Mouse (Mus musculus): ENCODE measurements around the gene Npl.
A peak's percentile ranks its signal among the peaks of the same experiment; 100 is the strongest.

The Npl gene

DNA sequence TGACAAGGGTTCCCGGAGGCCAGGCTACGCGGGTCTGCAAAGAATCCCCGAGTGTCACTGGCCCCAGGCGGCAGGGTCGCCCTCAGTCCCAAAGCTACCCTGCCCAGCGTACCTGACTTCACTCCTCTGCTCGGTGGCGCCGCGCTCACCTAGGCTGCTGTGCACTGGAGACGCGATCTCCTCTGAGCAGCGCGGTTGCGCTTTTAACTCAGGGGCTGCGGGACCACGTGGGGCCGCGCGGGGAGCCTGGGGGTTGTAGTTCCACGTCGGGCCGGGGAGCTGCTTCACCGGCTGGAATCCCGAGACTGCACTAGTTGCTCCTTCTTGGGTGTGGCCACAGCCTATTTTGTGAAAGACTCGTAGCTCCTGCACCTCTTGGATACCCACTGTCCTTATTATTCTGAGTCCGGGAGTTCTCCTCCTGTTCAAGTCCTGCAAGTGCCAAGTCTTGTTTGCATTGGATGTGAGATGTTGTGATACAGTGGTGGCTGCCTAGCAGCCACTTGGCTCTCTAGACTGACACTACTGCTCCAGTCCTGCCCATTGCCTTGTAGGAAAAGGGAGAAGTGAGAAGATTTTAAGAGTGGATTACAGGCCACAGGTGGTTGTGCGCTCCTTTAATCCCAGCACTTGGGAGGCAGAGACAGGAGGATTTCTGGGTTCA, at the start of gene Npl:
Gene Npl (minus strand): TSS at position 510 of the 664 bp plus-strand sequence.
- peak; percentile 56 for DNase-seq (ENCODE audit: low read depth, low spot score)

DNA sequence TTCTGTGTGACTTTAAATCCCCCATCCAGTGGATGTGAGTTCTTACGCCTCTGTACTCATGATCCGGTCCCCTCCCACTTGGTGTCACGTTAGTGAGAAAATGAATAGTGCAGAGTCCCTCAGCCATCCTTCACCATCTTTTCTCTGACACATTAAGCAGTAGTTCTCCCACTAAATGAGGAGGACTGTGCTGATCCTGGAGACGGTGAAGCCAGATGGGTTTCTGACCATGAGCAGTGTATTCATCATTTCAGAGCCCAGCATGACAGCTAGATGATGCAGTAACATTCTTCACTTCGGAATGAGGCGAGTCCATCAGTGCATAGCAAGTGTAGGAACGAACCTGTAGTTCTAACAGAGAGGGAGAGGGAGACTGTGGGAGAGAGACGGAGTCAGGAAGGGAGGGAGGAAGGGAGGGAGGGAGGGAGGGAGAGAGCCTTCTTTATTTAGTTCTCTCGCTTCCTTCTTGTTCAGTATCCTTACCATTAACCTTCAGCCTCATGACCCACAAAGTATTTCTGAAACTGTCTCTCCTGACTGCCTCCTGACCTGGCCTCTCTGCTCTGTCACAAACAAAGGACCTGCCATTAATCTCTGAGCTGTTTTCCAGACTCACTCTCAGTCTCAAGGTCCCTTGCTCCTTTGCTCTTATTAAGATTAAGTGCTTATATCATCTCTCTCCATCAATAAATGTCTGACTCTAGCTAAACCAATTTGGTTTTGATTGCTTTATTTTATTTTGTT, 49.6 kb upstream of the Npl start:
- no peak for DNase-seq (ENCODE audit: low read depth, low spot score)

DNA sequence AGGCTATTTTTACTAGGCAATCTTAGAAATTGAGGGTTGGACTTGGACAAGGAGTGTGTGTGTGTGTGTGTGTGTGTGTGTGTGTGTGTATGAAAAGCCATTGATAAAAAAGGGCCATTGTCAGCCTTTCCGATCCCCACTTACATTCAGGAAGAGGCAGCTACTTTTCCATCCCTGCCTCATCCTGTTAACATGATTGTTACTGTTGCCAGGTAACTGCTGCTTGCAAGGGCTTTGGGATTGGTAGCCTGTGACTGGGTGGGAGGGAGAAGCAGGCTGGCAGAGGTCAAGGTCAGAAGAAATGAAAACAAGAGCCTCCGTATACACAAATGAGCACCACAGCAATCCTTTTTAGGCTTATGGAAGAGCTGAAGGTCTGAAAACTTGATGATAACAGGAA, 48.9 kb upstream of the Npl start:
- peak; percentile 48 for DNase-seq (ENCODE audit: low read depth, low spot score)

DNA sequence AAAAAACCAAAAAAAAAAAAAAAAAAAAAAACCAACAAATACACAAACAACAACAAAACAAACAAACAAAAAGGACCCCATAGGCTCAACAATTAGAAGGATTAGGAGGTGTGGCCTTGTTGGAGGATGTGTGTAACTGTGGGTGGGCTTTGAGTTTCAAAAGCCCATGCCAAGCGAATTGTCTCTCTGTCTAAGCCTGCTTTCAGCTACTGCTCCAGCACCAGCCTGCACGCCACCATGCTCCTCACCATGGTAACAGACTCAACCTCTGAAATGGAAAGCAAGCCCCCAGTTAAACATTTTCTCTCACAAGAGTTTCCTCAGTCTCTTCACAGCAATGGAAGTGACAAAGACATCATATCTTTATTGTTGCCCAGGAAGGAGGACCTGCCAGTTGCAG, 43.8 kb upstream of the Npl start:
- DNase-seq (ENCODE audit: low read depth, low spot score), result no peak

DNA sequence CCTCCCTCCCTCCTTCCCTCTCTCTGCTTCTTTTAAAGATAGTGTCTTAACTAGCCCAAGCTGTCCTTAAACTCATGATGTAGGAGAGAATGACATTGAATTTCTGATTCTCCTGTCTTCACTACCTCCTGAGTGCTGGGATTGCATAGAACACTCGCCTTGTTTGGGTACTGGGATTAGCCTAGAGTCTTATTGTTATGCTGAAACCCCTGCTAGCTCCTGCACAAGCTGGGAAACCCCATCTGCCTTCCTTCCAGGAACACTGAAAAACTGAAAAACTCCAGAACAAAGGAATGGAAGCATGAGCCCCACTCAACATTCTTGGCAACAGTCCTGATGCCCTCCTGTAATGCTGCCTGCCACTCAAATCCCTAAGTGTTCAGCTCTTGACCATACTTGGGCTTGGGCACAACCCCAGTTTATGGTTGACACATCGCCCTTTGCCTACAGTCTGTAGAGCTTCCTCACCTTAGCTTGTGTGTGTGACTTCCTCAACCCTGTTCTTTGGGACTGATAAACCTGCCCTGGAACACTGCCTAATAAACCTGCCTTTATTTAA, 40.4 kb upstream of the Npl start:
- no peak for DNase-seq (ENCODE audit: low read depth, low spot score)

DNA sequence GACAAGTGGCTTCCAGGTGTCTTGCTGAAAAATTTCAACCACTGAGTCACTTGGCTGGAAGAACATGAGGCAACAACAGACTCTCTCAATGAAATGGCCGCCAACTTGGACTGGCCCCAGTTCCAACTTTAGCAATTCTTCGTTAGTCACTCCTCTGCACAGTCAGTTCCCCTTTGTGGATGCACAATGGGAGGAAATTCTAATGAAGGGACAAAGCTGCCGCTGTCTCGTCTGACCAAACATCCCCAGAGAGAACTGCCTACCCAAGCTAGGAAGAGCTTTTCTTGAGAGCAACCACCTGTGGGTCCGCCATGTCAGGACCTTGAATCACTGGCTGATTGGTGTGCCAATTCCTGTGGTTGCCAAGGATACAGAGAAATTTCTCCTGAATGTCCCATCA, 38.1 kb upstream of the Npl start:
- no peak for DNase-seq (ENCODE audit: low read depth, low spot score)

DNA sequence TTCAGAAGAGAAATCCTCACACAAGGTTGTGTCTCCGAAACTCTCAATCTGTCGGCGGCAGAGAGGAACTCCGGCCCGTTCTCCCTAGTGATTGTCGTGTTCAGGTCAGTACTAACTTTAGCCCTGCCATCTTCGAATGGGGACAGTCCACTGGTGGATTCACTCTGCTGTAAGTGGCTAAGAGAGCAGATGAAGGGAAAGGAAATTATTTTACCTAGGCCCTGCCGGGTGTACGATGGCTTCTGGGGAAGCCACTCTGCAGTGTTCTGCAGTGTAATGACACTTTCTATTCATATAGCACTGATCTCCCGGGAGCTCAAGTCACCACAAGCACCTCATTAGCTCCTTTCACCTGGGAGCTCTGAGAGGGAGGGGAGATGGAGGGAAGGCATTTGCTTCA, 37.0 kb upstream of the Npl start:
- DNase-seq (ENCODE audit: low read depth, low spot score), result no peak

DNA sequence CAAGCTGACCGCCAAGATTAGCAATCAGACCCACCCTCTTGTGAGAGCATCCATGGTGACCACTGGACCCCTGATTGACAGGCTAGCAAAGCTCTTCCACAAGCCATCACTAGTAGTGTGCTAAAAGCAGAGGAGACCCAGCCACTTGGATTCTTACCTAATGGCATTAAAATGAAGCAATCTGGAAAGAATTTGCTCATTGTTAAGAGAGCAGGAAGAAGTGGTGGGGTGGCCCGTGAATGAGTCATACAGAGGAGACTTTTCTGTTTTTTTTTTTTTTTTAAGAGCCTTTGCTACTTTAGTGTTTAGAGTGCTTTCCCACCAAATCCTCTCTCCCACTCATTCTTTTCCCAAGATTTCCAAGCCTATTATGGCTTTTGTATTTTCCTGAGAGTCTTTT, 35.9 kb upstream of the Npl start:
- no peak for DNase-seq (ENCODE audit: low read depth, low spot score)

DNA sequence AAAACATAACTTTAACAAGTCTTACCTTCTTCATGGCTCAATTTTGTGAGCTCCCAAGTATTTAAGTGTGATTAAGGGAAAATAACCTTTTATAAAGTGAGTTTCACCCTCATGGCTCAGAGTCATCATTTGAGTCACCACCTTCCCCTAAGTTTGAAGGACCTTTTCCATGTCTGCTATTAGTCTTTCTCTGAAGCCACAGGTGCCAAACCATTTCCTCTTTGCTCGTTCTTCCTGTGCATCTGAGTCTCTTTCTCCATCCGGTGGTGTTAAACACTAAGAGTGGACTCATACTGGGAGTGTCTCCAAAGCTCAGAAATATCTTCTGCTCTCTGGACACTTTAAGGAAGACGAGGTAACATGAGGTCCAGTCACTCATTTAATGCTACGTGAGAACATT, 33.3 kb upstream of the Npl start:
- no peak for DNase-seq (ENCODE audit: low read depth, low spot score)

DNA sequence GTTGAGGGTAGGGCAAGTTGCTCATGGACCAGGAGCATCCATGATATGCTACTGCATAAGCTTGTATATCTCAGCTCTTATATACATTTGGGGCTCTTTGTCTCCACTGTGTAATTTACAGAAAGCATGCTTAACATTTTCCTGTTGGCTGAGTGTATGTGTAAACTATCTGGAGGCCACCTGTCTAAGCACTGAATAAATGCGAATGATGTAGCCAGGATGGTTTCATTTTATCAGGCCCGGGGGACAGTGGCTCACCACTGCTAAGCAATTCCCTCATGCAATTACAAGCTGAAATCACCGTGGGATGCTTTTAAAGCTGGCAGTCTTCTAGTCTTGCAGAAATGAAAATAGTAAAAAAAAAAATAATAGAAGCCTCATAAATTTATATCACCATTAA, 24.9 kb upstream of the Npl start:
- DNase-seq (ENCODE audit: low read depth, low spot score), result no peak

DNA sequence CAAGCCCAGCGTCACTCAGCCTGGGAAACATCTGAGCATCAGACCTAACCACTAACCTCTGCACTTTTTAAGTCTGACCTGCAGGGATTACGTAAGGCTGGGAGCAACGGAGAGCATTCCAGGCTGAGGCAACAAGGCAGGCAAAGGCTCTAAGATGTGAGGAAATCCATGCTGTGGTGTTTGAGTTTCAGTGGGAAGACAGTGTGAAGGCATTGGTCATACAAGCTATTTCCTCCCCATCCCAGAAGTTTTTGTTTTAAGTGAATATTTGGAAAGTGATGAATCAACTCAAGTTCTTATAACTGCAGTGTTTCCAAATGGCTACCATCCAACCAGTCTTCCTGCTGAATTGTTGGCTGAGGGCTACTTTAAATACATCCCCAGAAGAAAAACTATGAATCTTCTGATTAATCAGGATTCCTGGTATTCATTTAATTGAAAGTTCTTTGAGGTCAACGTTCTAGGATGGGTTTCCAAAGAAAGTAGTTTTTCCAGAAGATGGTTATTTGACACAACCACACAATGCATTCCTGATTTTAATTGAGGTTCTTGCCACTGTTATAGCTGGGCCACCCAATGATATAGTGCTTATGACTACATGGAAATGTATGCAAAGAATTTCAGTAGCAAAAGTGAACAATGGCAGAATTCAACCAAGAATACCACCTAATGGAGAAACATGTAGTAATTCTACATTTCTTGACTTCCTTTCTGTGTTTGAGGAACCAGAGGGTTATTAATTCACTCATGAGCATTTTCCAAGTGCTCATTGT, 22.6 kb upstream of the Npl start:
- no peak for DNase-seq (ENCODE audit: low read depth, low spot score)

DNA sequence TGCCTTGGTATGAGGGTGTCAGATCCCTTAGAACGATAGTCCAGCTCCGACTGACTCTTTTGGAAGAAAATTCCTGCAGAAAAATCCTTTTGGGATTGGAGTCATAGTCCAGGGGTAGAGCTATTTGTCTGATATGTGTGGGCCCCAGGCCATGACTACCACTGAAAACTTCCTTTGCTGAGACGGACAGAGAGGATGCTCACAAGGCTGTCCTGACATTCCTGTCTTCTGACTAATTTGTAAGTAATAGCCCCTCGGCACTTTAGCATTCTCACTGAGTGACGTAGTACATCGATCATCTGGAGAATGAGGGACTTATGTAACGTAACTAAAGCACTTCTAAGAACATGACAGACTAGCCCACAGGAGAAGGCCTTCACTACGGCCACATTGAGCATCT, 15.9 kb upstream of the Npl start:
- no peak for DNase-seq (ENCODE audit: low read depth, low spot score)

DNA sequence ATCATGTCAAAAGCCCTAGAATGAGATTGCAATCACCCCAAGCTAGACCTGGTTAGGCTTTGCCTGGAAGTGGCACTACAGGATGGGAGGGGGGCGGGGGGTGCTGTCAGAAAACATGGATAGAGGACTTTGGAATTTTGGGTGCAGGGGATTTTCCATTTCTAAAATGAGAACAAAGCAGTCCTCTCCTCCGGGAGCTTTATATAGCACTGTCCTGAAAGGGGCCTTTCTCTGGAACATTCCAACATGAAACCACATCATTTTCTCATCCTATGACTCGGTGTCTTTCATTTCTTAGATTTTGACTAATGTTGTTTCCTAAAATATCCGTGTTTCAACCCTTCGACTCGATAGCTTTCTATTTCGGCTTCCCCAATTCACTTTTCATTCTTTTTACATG, 14.9 kb upstream of the Npl start:
- DNase-seq (ENCODE audit: low read depth, low spot score), result no peak

DNA sequence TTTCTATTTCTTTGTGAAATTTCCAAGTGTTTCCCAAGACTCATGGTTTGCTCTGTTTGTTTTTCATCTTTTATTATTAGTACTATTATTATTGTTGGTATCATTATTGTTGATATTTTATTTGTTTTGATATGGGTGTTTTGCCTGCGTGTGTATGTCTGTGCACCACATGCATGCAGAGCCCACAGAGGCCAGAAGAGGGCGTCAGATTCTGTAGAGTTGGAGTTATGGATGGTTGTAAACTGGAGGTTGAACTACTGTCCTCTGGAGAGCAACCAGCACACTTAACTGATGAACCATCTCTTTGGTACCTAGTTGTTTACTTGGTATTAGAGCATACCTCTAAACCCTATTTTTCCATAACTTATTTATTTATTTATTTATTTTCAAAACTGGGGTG, 13.8 kb upstream of the Npl start:
- DNase-seq (ENCODE audit: low read depth, low spot score), result no peak

DNA sequence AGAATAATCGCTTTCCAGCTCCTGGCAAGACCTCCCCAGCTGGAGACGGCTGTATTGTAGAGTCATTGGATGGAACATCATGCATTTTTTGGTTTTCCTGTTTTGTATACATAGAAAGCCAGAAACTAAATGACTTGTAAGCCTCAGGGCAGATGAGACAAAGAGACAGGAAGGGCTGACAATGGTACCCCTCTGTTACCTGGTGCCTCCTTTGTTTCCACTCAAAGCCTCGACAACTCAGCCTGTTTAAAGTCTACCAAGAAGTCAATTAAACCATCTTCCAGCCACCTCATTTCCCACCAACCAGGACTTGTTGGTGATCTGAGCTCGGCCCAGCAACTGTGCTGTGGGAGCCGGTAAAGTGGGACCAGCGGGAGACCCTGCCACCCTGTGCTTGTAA, 11.0 kb upstream of the Npl start:
- no peak for DNase-seq (ENCODE audit: low read depth, low spot score)

DNA sequence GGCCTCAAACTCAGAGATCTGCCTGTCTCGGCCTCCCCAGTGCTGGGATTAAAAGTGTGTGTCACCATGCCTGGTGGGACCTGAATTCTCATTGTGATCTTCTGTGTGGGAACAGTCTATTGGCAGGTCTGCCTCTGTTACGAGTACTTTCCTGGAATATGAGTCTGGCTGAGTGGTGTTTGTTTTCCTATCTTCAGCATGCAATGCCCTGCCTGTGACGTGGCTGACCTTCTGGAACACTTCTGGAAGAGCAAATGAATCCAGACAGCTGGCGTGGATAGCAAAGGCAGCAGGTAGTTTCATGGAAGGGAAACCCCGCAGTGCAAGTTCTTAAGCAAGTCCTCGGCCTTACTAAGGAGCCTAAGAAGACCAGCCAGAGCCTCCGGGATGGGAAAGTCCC, 9.9 kb upstream of the Npl start:
- no peak for DNase-seq (ENCODE audit: low read depth, low spot score)

DNA sequence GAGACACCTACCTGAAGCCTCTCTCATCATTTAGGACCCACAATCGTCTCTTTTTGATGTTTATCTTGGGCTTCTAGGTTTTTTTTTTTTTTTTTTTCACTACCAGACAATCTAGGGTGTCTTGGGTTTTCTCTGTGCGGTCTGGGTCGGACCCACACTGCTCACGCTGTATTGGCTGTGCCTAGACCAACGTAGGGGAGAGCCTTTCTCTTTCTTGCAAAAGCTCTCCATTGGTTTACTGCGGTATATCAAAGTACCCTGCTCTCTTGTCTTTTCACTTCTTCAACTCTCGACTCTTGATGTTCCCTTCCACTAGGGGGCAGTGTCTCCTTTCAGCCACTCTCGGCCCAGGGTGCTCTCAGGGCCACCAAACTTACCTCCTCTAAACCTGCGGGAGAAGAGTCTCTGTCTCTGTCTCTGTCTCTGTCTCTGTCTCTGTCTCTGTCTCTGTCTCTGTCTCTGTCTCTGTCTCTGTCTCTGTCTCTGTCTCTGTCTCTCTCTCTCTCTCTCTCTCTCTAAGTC, 9.3 kb upstream of the Npl start:
- peak; percentile 61 for DNase-seq (ENCODE audit: low read depth, low spot score)

DNA sequence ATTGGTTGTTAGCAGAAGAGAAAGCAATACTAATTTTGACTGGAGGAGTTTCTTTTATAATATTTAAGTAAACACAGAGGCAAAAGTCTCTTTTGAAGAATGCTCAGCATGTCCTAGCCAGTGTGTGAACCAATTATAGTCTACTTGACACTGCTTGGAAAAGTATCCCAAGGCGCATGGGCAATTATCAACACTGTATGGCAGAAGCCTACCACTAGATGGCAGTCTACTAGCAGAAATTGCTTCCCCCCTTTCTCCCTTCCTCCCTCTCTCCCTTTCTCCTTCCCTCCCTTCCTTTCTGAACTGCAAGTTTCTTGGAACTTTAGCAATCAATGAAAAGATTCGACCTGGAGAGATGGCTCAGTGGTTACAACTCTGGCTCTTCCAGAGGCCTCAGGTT, 7.1 kb upstream of the Npl start:
- DNase-seq (ENCODE audit: low read depth, low spot score), result no peak

DNA sequence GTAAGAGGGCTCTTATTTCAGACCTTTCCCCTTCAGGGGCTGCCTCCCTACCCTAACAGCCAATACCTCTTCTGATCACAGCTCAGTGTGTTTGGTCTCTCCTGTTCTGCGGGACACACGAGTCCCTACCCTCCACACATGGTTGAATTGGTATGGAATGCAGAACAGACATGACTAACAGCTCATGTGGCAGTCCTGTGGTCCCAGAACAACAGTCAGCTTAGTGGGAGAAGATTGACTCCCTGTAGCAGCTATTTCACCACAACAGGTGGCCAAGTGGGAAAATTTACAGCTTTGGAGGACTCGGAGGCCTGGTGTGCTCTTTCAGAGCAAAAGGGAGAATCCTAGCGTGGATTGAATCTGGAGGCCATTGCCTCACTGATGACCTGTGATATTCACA, 6.4 kb upstream of the Npl start:
- DNase-seq (ENCODE audit: low read depth, low spot score), result no peak

DNA sequence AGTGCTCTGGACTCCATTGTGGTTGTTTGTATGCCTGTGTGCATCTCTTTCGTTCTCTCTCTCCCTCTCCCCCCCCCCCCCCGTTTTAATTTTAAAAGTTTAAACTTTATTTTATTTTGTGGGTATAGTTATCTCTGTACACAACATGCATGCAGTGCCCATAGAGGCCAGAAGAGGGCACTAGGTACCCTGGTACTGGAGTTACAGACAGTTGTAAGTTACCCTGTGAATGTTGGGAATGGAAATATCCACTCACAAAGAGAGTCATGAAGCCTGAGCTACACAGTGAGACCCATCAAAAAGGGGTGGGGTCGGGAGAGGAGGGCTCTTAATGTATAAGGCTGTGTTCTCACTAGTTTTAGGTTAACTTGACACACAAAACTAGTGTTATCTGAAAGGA, 969 bp upstream of the Npl start:
- DNase-seq (ENCODE audit: low read depth, low spot score), result no peak

DNA sequence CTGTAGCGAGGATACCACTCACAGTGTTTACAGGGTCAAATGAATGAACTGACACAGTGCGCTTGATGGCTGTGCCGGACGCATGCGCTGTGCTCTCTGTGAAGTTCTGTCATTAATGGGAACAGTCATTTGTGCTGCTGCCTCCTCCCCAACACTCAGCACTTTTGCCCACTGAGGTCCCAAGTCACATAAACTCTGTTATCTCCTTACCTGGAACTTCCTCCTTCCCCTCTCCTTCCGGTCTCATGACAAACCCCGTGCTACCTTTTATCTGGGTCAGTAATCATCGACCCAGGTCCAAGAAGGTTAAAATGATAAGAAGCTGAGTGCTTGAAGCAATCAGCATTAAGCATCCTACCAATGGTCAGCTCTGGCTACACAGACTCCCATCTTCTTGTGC, 2.3 kb downstream of the Npl start:
- DNase-seq (ENCODE audit: low read depth, low spot score), result no peak

DNA sequence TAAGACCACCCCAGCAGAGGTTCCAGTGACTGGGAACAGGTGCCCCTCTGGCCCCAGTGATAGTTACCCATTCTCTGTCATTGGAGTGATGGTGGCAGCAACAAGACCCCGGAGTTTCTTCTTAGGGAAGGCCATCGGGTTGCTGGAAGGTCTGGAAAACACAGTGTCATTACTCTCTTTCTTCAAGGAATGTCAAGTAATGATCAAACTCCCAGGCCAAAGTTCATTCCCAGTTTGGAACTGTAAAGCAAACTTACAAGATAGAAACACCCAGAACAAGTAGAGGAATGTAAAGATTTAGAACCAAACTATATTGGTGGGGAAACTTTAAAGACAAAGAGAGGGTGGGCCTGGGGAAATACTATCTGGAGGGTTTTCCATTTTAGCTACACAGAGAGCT, 4.6 kb downstream of the Npl start:
- DNase-seq (ENCODE audit: low read depth, low spot score), result no peak
